Mouse (Mus musculus) bone marrow, adult 2 months (tissue): Measurements from ENCODE around the gene Cd180.

Source experiments
- CTCF ChIP-seq: fragments of 200-500 bp; IDR thresholded peaks from 2 replicates; pipeline ENCODE4 v1.5.1; 2011; ENCODE audit warnings: low read length, control low read depth; ENCODE audit not compliant: control insufficient read depth, insufficient read depth
- POLR2A ChIP-seq: fragments of 200-500 bp; IDR thresholded peaks from 2 replicates; pipeline ENCODE4 v1.6.1; 2011; ENCODE audit warnings: low read depth, mild to moderate bottlenecking, control low read depth, low read length, borderline replicate concordance; ENCODE audit not compliant: control insufficient read depth

DNA sequence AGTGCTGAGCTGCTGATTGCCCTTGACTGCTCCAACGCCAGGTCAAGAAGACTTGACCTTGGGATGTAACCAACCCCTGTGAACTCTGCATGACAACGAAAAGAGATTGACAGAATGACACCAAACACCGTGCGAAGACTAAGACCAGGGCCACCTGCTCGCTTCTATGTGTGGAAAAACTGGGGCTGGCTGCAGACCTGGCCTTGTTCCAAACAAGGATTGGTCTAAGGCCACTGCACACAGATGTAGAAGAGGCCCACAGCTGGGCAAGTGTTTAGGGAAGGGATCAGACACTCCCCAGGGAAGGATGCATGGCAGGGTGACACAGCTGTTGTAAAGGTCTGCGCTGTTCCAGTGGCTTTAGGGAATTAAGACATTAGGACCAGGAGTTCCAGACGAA is 22.9 kb upstream of the Cd180 start:
- TF ChIP-seq CTCF (no peak), POLR2A (no peak)
